Mouse (Mus musculus): Measurements from ENCODE around the gene Tlr12. TPM values are rescaled to one million over a fixed set of nuclear protein-coding genes. Genes with fewer than 3 reads are reported as not detected.
"Not testable (repeated sequence)": the region's sequence is repeated elsewhere in the genome, so short reads cannot be mapped to it uniquely, and the experiment has no call there.

Tlr12 gene
- total RNA-seq, 2 experiments from 2014 or later: 0.87 to 1.4 TPM

GRCm38 (mm10) chr4:128621109-128621508 is 2.7 kb upstream of the Tlr12 start:
- no peak for DNase-seq (ENCODE audit: low spot score in 2 of 2)

- no peak for DNase-seq (ENCODE audit: low spot score in 2 of 2)
Observed at GRCm38 (mm10) chr4:128620572-128620971, 2.2 kb upstream of the Tlr12 start.

GRCm38 (mm10) chr4:128618963-128619362 is 544 bp upstream of the Tlr12 start:
- no peak for DNase-seq (ENCODE audit: low spot score in 2 of 2)

GRCm38 (mm10) chr4:128617363-128618120 is 877 bp downstream of the Tlr12 start:
- no peak for DNase-seq (ENCODE audit: low spot score in 2 of 2)

GRCm38 (mm10) chr4:128615761-128616160 is 2.7 kb downstream of the Tlr12 start:
- no peak for DNase-seq (ENCODE audit: low spot score in 2 of 2)

- no peak for DNase-seq (ENCODE audit: low spot score in 2 of 2)
Observed at GRCm38 (mm10) chr4:128613326-128613725, 5.1 kb downstream of the Tlr12 start.

GRCm38 (mm10) chr4:128611726-128612125 is 6.7 kb downstream of the Tlr12 start:
- DNase-seq (ENCODE audit: low spot score in 2 of 2): not testable (repeated sequence)

GRCm38 (mm10) chr4:128610706-128611105 is 7.7 kb downstream of the Tlr12 start:
- DNase-seq (ENCODE audit: low spot score in 2 of 2): no peak

- DNase-seq (ENCODE audit: low spot score in 2 of 2): peak; percentile 65 to 91
Observed at GRCm38 (mm10) chr4:128609925-128610402, 8.5 kb downstream of the Tlr12 start, which contains the start of gene Zscan20. Gene Zscan20 (minus strand): TSS chr4:128610098.

- DNase-seq (ENCODE audit: low spot score in 2 of 2): no peak
Observed at GRCm38 (mm10) chr4:128609276-128609924, 9.0 kb downstream of the Tlr12 start.

- DNase-seq (ENCODE audit: low spot score in 2 of 2): no peak
Observed at GRCm38 (mm10) chr4:128607661-128608060, 10.8 kb downstream of the Tlr12 start.

GRCm38 (mm10) chr4:128606586-128606985 is 11.8 kb downstream of the Tlr12 start:
- no peak for DNase-seq (ENCODE audit: low spot score in 2 of 2)

- no peak for DNase-seq (ENCODE audit: low spot score in 2 of 2)
Observed at GRCm38 (mm10) chr4:128597801-128598560, 20.4 kb downstream of the Tlr12 start.

GRCm38 (mm10) chr4:128594062-128594461 is 24.4 kb downstream of the Tlr12 start:
- no peak for DNase-seq (ENCODE audit: low spot score in 2 of 2)

GRCm38 (mm10) chr4:128593286-128593685 is 25.1 kb downstream of the Tlr12 start:
- no peak for DNase-seq (ENCODE audit: low spot score in 2 of 2)

- DNase-seq (ENCODE audit: low spot score in 2 of 2): no peak
Observed at GRCm38 (mm10) chr4:128579182-128579581, 39.2 kb downstream of the Tlr12 start.

- no peak for DNase-seq (ENCODE audit: low spot score in 2 of 2)
Observed at GRCm38 (mm10) chr4:128575811-128576210, 42.6 kb downstream of the Tlr12 start.
